Mouse (Mus musculus) testis, adult 2 months (tissue): Measurements from ENCODE around the gene Ctdsp1.

Experiments
- CTCF ChIP-seq: fragments of 200-500 bp; IDR thresholded peaks from 2 replicates; pipeline ENCODE4 v1.5.1; 2012; ENCODE audit warnings: low read depth, mild to moderate bottlenecking, inconsistent platforms, low read length, moderate library complexity; ENCODE audit not compliant: control insufficient read depth, insufficient read depth, insufficient replicate concordance
- POLR2A ChIP-seq: fragments of 200-500 bp; IDR thresholded peaks from 2 replicates; pipeline ENCODE4 v1.6.1; 2012; ENCODE audit warnings: low read depth, mild to moderate bottlenecking, inconsistent platforms, low read length, moderate library complexity; ENCODE audit not compliant: control insufficient read depth

- TF ChIP-seq POLR2A (no peak), CTCF (no peak)
These were observed 38.7 kb upstream of the Ctdsp1 start for GRCm38 (mm10) chr1:74352532-74353096.
